Mouse (Mus musculus): Measurements from ENCODE around the gene Fam173b. TPM values are rescaled to one million over a fixed set of nuclear protein-coding genes. Genes with fewer than 3 reads are reported as not detected.

Gene Fam173b
- total and polyA plus RNA-seq, 3 experiments, result 24.5 to 33.8 (median 32.1) TPM

- DNase-seq (ENCODE audit: extremely low read depth), result no peak
- Histone ChIP-seq H3K4me1 (ENCODE audit: control insufficient read depth in 1 of 2, insufficient read depth in 2 of 2) (peaks cover 0 to 22% of the 10 kb centered on the region in 2 experiments; a peak in 2 of 4 replicates), H3K27ac (ENCODE audit: insufficient read depth, low read depth) (no peak overlapping the region), H3K4me3 (replicated peaks in 1 of 3; ENCODE audit: low read depth in 2 of 3, low read length in 2 of 3, poor library complexity in 1 of 3) (no peak overlapping the region), H3K4me2 (ENCODE audit: insufficient read depth, low read depth, poor library complexity, severe bottlenecking) (no peak overlapping the region), H3K9ac (ENCODE audit: insufficient read depth, low read depth) (no peak overlapping the region), H3K36me3 (replicated peaks in 1 of 2; ENCODE audit: control insufficient read depth in 1 of 2, insufficient read depth in 1 of 2, low read length in 1 of 2) (no peaks in the 10 kb centered on the region), H3K27me3 (replicated peaks) (no peaks in the 10 kb centered on the region), H3K79me2 (replicated peaks; ENCODE audit: control insufficient read depth, extremely low read depth, insufficient read depth, poor library complexity, severe bottlenecking) (no peaks in the 10 kb centered on the region), H3K9me3 (replicated peaks; ENCODE audit: low read length) (no peaks in the 10 kb centered on the region)
- TF ChIP-seq KAT2A (IDR thresholded peaks at IDR 0.05; ENCODE audit: insufficient replicate concordance, low read length) (no peak), JUND (conservative IDR thresholded peaks at IDR 0.05; ENCODE audit: low read depth, low read length) (no peak), ZKSCAN1 (IDR thresholded peaks at IDR 0.05; ENCODE audit: borderline replicate concordance, low read depth, low read length) (no peak), BHLHE40 (IDR thresholded peaks at IDR 0.05; ENCODE audit: low read depth, low read length) (no peak), TCF12 (IDR thresholded peaks at IDR 0.05; ENCODE audit: low read depth, low read length) (no peak), JUN (IDR thresholded peaks at IDR 0.05; ENCODE audit: insufficient read depth, low read depth, low read length) (no peak), RAD21 (IDR thresholded peaks at IDR 0.05; ENCODE audit: low read depth, low read length) (no peak), NRF1 (IDR thresholded peaks at IDR 0.05; ENCODE audit: low read depth, low read length) (no peak), MEF2A (IDR thresholded peaks at IDR 0.05; ENCODE audit: borderline replicate concordance, low read depth, low read length) (no peak), USF2 (conservative IDR thresholded peaks at IDR 0.05; ENCODE audit: low read depth, low read length) (no peak), CHD1 (IDR thresholded peaks at IDR 0.05; ENCODE audit: low read depth, low read length) (no peak), CHD2 (IDR thresholded peaks at IDR 0.05; ENCODE audit: low read length) (no peak), ETS1 (conservative IDR thresholded peaks at IDR 0.05; ENCODE audit: low read depth, low read length) (no peak), GABPA (IDR thresholded peaks at IDR 0.05; ENCODE audit: insufficient replicate concordance, low read depth, low read length) (no peak), RCOR1 (conservative IDR thresholded peaks at IDR 0.05; ENCODE audit: low read depth, low read length) (no peak), ELF1 (IDR thresholded peaks at IDR 0.05; ENCODE audit: low read depth, low read length) (no peak)
- dilution Hi-C loops (cut with MboI; ENCODE audit: extremely low pct_ligation_motif_present, extremely low pct_unique_long_range_greater_than_20kb, low sequenced_read_pairs), result no loop called here
- in situ Hi-C loops (cut with MboI; ENCODE audit: low pct_ligation_motif_present, low pct_unique_long_range_greater_than_20kb, low sequenced_read_pairs), result no loop called here
Measured at GRCm38 (mm10) chr15:31570959-31571358, 30.7 kb upstream of the Fam173b start.

GRCm38 (mm10) chr15:31571906-31572722 is 29.5 kb upstream of the Fam173b start:
- Histone ChIP-seq H3K4me1 (ENCODE audit: control insufficient read depth in 1 of 2, insufficient read depth in 2 of 2) (peaks cover 0 to 22% of the 10 kb centered on the region in 2 experiments; a peak in 2 of 4 replicates), H3K4me2 (ENCODE audit: insufficient read depth, low read depth, poor library complexity, severe bottlenecking) (no peak overlapping the region), H3K27ac (ENCODE audit: insufficient read depth, low read depth) (no peak overlapping the region), H3K9ac (ENCODE audit: insufficient read depth, low read depth) (no peak overlapping the region), H3K9me3 (replicated peaks; ENCODE audit: low read length) (no peaks in the 10 kb centered on the region), H3K27me3 (replicated peaks) (no peaks in the 10 kb centered on the region), H3K4me3 (replicated peaks in 1 of 3; ENCODE audit: low read depth in 2 of 3, low read length in 2 of 3, poor library complexity in 1 of 3) (no peak overlapping the region), H3K36me3 (replicated peaks in 1 of 2; ENCODE audit: control insufficient read depth in 1 of 2, insufficient read depth in 1 of 2, low read length in 1 of 2) (no peaks in the 10 kb centered on the region), H3K79me2 (replicated peaks; ENCODE audit: control insufficient read depth, extremely low read depth, insufficient read depth, poor library complexity, severe bottlenecking) (no peaks in the 10 kb centered on the region)
- in situ Hi-C loops (cut with MboI; ENCODE audit: low pct_ligation_motif_present, low pct_unique_long_range_greater_than_20kb, low sequenced_read_pairs) (no loop called here), dilution Hi-C loops (cut with MboI; ENCODE audit: extremely low pct_ligation_motif_present, extremely low pct_unique_long_range_greater_than_20kb, low sequenced_read_pairs) (no loop called here)
- DNase-seq (ENCODE audit: extremely low read depth), result no peak
- TF ChIP-seq NRF1 (IDR thresholded peaks at IDR 0.05; ENCODE audit: low read depth, low read length) (no peak), MAZ (IDR thresholded peaks at IDR 0.05; ENCODE audit: low read depth, low read length) (no peak), TCF12 (IDR thresholded peaks at IDR 0.05; ENCODE audit: low read depth, low read length) (no peak), ELF1 (IDR thresholded peaks at IDR 0.05; ENCODE audit: low read depth, low read length) (no peak), JUND (conservative IDR thresholded peaks at IDR 0.05; ENCODE audit: low read depth, low read length) (no peak), MXI1 (IDR thresholded peaks at IDR 0.05; ENCODE audit: low read depth, low read length) (no peak), ZNF384 (IDR thresholded peaks at IDR 0.05; ENCODE audit: low read depth, low read length) (no peak), KAT2A (IDR thresholded peaks at IDR 0.05; ENCODE audit: insufficient replicate concordance, low read length) (no peak), USF1 (IDR thresholded peaks at IDR 0.05; ENCODE audit: low read depth, low read length) (no peak), HCFC1 (IDR thresholded peaks at IDR 0.05; ENCODE audit: low read depth, low read length) (no peak), SIN3A (IDR thresholded peaks at IDR 0.05; ENCODE audit: low read length) (no peak), CHD1 (IDR thresholded peaks at IDR 0.05; ENCODE audit: low read depth, low read length) (no peak), ETS1 (conservative IDR thresholded peaks at IDR 0.05; ENCODE audit: low read depth, low read length) (no peak), JUN (IDR thresholded peaks at IDR 0.05; ENCODE audit: insufficient read depth, low read depth, low read length) (no peak), UBTF (IDR thresholded peaks at IDR 0.05; ENCODE audit: low read depth, low read length) (no peak), NELFE (IDR thresholded peaks at IDR 0.05; ENCODE audit: low read depth, low read length) (no peak), CTCF (conservative IDR thresholded peaks at IDR 0.05 in 1 of 2, IDR thresholded peaks at IDR 0.05 in 1 of 2; ENCODE audit: low read depth in 2 of 2, low read length in 2 of 2) (no peak)

Data from CH12.LX (cell line).